Mouse (Mus musculus): ENCODE results near the gene Slc5a1. TPM values are rescaled to one million over a fixed set of nuclear protein-coding genes. Genes with fewer than 3 reads are reported as not detected.

Slc5a1 gene
- polyA plus RNA-seq (2012; rRNA removed) = 0.01 and 0.11 TPM in 2 replicates

DNA sequence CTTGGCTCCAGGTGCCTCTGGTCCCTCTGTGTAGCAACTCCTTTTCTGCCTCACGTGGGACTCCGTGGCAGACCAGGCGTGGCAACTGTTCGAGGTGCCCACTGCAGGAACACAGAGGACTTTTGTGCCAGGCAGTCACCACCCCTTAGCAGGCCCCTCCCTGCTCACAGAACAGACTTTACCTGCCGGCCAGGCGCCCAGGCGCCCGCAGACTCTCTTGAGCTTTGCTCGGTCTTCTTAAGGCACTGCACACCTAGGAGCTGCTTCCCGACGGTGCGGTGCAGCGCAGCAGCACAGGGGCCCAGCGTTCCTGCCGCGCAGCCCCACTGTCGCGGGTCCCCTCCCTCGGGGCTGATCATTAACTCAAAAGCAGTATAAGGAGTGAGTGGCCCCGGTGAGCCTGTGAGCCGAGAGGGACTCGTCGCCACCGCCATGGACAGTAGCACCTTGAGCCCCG, at the start of gene Slc5a1:
Slc5a1 (plus strand) TSS at position 195 of the 457 bp plus-strand sequence.

Other genes with a start within 250 kb of the Slc5a1 start
- 3.3 and 4.5 TPM in 2 replicates for gene Prr14l, start 250.0 kb upstream of the Slc5a1 start, polyA plus RNA-seq (2012; rRNA removed)
- 6.9 and 7.7 TPM in 2 replicates for gene Depdc5, start 240.5 kb upstream of the Slc5a1 start, polyA plus RNA-seq (2012; rRNA removed)
- 91.4 and 97.0 TPM in 2 replicates for gene Ywhah, start 85.4 kb upstream of the Slc5a1 start, polyA plus RNA-seq (2012; rRNA removed)
- gene Spon2, start 114.2 kb downstream of the Slc5a1 start, polyA plus RNA-seq (2012; rRNA removed) = 34.4 and 43.3 TPM in 2 replicates
- gene Ctbp1, start 170.8 kb downstream of the Slc5a1 start, polyA plus RNA-seq (2012; rRNA removed) = 64.1 and 64.2 TPM in 2 replicates
- gene Maea, start 231.3 kb downstream of the Slc5a1 start, polyA plus RNA-seq (2012; rRNA removed) = 52.1 and 58.6 TPM in 2 replicates

Data from liver, embryonic 18 days (tissue).